Mouse (Mus musculus) embryonic fibroblast, embryonic 13.5 days (primary cell): Measurements from ENCODE around the gene Dst. TPM values are rescaled to one million over a fixed set of nuclear protein-coding genes. Genes with fewer than 3 reads are reported as not detected.

Experiments used
- H3K27ac ChIP-seq: 2 replicates; pipeline ENCODE4 v1.5.1; 2012; ENCODE audit warnings: low read length, control low read depth, inconsistent platforms; ENCODE audit not compliant: insufficient read depth
- H3K4me1 ChIP-seq: 2 replicates; pipeline ENCODE4 v1.6.1; 2011; ENCODE audit warnings: low read length; ENCODE audit not compliant: control insufficient read depth, insufficient read depth
- H3K4me3 ChIP-seq: 2 replicates; pipeline ENCODE4 v1.5.1; 2011; ENCODE audit warnings: mild to moderate bottlenecking, control low read depth, low read length; ENCODE audit not compliant: insufficient read depth
- CTCF ChIP-seq: IDR thresholded peaks from 2 replicates; pipeline ENCODE4 v1.5.1; 2011; ENCODE audit warnings: mild to moderate bottlenecking, control low read depth, low read length, moderate library complexity, borderline replicate concordance; ENCODE audit not compliant: insufficient read depth
- POLR2A ChIP-seq: IDR thresholded peaks from 2 replicates; pipeline ENCODE4 v1.6.1; 2011; ENCODE audit warnings: low read depth, mild to moderate bottlenecking, control low read depth, low read length, moderate library complexity
- polyA plus RNA-seq: library from polyadenylated mRNA; stranded (reverse); fragments of >200 nt; gene quantifications from 2 replicates; pipeline ENCODE4 v1.2.4, GENCODE M21; 2011; ENCODE audit warnings: low read depth; ENCODE audit not compliant: missing spikeins, insufficient read length

The Dst gene
- polyA plus RNA-seq, 1 experiment = 101 TPM

- peak overlapping the region; percentile 44 for H3K27ac ChIP-seq
- TF ChIP-seq CTCF (no peak), POLR2A (no peak)
These were observed 195.2 kb downstream of the Dst start for GRCm38 (mm10) chr1:34103176-34103575.

GRCm38 (mm10) chr1:34103713-34104172 is 195.7 kb downstream of the Dst start:
- Histone ChIP-seq H3K4me1 (peaks cover 8% of the 10 kb centered on the region), H3K4me3 (no peak overlapping the region), H3K27ac (peak overlapping the region; percentile 44)
- TF ChIP-seq CTCF (no peak), POLR2A (no peak)

More at GRCm38 (mm10) chr1:34103176-34103575, 195.2 kb downstream of the Dst start:
- H3K4me1 ChIP-seq = peaks cover 5% of the 10 kb centered on the region
- no peak overlapping the region for H3K4me3 ChIP-seq

GRCm38 (mm10) chr1:34104846-34105245 is 196.8 kb downstream of the Dst start:
- no peak for TF ChIP-seq CTCF
- no peak overlapping the region for H3K4me3 ChIP-seq
- H3K4me1 ChIP-seq = peaks cover 11% of the 10 kb centered on the region
- H3K27ac ChIP-seq = no peak overlapping the region

GRCm38 (mm10) chr1:34106606-34107005 is 198.6 kb downstream of the Dst start:
- peaks cover 22% of the 10 kb centered on the region for H3K4me1 ChIP-seq
- no peak for TF ChIP-seq CTCF
- no peak for TF ChIP-seq POLR2A
- no peak overlapping the region for H3K27ac ChIP-seq
- no peak overlapping the region for H3K4me3 ChIP-seq

- no peak overlapping the region for H3K27ac ChIP-seq
- H3K4me3 ChIP-seq = no peak overlapping the region
- TF ChIP-seq POLR2A (no peak), CTCF (no peak)
- peaks cover 22% of the 10 kb centered on the region for H3K4me1 ChIP-seq
These were observed 199.1 kb downstream of the Dst start for GRCm38 (mm10) chr1:34107076-34107475.

- H3K27ac ChIP-seq = peak overlapping the region; percentile 94
- TF ChIP-seq CTCF (no peak; the same call in 1 of the 2 replicates), POLR2A (no peak)
- H3K4me1 ChIP-seq = peaks cover 20% of the 10 kb centered on the region
- H3K4me3 ChIP-seq = no peak overlapping the region
These were observed 201.7 kb downstream of the Dst start for GRCm38 (mm10) chr1:34109599-34110210.

- TF ChIP-seq CTCF = no peak
- TF ChIP-seq POLR2A = no peak
- H3K4me3 ChIP-seq = no peak overlapping the region
- peak overlapping the region; percentile 28 for H3K27ac ChIP-seq
- peaks cover 17% of the 10 kb centered on the region for H3K4me1 ChIP-seq
These were observed 202.8 kb downstream of the Dst start for GRCm38 (mm10) chr1:34110862-34111261.

- peak overlapping the region; percentile 28; the same call in 1 of the 2 replicates for H3K27ac ChIP-seq
- H3K4me1 ChIP-seq = peaks cover 17% of the 10 kb centered on the region
- no peak overlapping the region for H3K4me3 ChIP-seq
- no peak for TF ChIP-seq CTCF
- TF ChIP-seq POLR2A = no peak
These were observed 203.9 kb downstream of the Dst start for GRCm38 (mm10) chr1:34111954-34112353.

- TF ChIP-seq CTCF (no peak), POLR2A (no peak)
- Histone ChIP-seq H3K27ac (no peak overlapping the region), H3K4me3 (no peak overlapping the region), H3K4me1 (peaks cover 8% of the 10 kb centered on the region)
These were observed 208.4 kb downstream of the Dst start for GRCm38 (mm10) chr1:34116444-34116843.

- TF ChIP-seq CTCF = no peak
- TF ChIP-seq POLR2A = no peak
- H3K4me3 ChIP-seq = no peak overlapping the region
- H3K27ac ChIP-seq = no peak overlapping the region
- peaks cover 8% of the 10 kb centered on the region for H3K4me1 ChIP-seq
These were observed 209.0 kb downstream of the Dst start for GRCm38 (mm10) chr1:34117056-34117455.
